Mouse (Mus musculus) liver (tissue): ENCODE data around the gene Gm44503.
A peak's percentile ranks its signal among the peaks of the same experiment; 100 is the strongest.

Experiments
- DNase-seq: peaks from one replicate; pipeline ENCODE4 v3.0.0-alpha.2; 2020; ENCODE audit warnings: mixed read lengths

The Gm44503 gene

GRCm38 (mm10) chr9:72958521-72959450 is at the start of gene Gm44503, which contains the start of gene Dyx1c1:
Gene Gm44503, plus strand, starts transcription at chr9:72958852.
Gene Dyx1c1, plus strand, starts transcription at chr9:72958785.
- DNase-seq = peak; percentile 64

DNA sequence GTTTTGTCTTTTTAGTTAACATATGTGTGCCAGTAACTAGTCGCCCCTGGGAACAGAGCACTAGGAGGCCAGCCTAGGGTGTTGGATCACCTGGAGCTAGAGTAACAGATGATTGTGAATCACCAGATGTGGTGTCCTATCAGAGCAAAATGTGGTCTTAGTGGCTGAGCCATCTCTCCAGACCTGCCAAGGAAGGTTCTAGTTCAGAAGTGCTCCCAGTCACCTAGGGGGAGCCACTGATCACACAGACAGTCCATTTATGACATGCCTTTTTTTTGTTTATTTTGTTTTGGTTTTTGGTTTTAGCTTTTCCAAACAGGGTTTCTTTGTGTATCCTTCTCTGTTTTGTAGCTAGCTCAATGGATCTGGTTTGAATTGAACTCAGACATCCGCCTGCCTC is 47.3 kb upstream of the Gm44503 start:
- no peak for DNase-seq

- DNase-seq = no peak
Measured at GRCm38 (mm10) chr9:72913551-72913950, 45.1 kb upstream of the Gm44503 start.

GRCm38 (mm10) chr9:72915728-72916127 is 42.9 kb upstream of the Gm44503 start:
- no peak for DNase-seq

DNA sequence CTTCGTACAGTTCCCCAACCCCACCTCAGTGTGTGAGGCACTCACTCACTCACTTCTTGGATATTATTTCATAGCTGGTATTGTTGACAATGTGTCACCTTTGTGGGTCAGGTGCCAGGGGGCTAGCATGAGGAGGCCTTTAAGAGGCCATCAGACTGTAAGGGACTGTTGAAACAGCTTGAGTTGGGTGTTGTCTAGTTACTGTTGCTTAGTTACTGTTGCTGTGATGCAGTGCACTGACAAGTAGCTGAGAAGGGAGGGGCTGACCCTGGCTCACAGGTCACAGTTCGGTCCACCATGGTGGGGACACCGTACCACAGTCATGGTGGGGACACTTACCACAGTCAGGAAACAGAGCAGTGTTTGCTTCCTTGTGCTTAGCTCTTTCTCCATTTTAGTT is 35.6 kb upstream of the Gm44503 start:
- no peak for DNase-seq

DNA sequence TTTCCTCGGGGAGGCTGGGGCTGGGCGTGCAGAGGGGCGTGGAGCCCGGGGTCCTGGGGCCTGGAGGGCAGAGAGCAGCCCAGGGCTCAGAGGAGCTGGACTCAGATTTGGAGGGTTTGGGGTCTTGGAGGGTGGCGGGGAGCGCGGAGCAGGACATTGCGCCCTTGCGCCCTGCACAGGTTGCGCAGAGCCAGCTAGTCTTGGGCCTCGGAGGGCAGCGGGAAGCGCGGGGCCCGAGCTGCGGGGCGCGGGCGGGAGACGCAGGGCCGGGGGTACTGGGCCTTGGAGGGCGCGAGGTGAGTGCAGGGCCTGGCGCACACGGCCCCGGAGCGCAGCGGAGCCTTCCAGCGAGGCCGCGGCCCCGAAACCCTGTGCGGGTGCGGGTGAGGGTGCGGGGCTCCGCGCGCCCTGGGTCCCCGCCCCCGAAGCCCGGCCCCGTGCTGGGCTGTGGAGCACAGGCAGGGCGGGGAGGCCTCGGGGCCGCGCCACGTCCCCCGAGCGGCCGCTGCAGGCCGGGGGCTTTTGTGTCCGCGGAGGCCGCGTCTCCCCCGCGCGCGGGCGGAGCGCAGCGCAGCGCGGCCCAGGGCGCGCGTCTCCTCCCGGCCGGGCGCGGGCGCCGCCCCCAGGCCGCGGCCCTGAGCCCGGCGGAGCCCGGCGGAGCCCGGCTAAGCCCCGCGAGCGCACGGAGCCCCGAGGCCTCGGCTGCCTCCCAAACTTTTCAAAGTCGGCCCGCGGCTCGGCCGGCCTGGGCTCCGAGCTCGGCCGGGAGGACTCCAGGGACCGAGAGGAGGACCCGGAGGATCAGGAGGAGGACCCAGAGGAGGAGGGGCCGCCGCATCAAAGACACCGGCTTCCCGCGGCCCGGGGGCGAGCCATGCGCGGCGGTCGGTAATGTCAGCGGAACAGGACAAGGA is 33.4 kb upstream of the Gm44503 start, which contains the start of gene Pygo1:
Pygo1 (plus strand) TSS at position 625 of the 914 bp plus-strand sequence.
- DNase-seq = peak; percentile 27

DNA sequence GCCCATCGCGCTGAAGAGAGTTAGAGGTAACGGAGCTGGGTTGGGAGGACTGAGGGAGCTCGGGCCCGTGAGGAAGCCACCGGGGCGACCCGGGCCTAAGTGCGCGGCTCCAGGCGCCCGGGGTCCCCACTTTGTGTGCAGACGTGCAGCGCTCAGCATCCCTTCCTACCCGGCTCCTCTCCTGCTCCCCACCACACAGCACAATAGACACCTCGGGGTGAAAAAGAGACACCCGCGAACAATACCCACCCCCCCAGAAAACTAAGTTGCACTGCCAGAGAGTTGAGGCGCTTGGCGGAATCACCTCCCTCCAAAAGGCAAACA is 32.8 kb upstream of the Gm44503 start:
- no peak for DNase-seq

DNA sequence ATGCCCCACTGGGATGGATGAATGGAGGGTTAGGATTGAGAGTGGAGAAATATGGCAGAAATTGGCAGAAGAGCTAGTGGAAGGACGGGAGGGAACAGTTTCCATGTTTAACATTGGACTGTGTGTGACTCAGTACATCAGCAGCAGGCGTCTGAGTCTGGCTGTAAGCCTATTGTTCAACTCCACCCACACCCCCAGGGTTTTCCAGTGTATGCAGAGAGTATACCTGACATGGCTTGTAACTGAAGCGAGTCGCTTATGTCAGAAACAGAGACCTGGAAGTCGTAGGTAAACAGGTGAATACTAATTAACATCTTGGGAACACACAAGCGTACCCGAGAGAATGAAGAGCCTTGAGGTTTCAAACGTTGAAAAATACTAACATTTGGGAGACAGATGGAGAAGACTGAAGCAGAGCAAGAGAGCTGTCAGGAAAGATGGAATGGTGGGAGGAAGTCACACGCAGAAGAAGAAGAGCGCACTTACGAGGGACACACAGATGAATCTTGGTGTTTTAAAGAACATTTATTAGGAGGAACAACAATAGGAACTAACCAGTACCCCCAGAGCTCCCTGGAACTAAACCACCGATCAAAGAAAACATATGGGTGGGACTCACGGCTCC is 27.4 kb upstream of the Gm44503 start:
- DNase-seq = no peak

DNA sequence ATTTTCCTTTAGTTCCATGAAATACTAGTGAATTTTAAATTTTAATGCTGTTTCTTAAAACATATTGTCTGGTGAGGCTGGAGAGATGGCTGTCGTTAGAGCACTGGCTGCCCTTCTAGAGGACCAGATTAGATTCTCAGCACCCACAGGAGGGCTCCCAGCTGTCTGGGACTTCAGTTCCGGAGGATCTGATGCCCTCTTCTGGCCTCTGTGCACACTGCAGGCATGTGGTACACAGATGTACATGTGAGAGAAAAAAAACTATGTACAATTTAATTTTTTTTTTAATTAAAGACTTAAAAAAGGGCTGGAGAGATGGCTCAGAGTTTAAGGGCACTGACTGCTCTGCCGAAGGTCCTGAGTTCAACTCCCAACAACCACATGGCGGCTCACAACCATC is 23.3 kb upstream of the Gm44503 start:
- no peak for DNase-seq

DNA sequence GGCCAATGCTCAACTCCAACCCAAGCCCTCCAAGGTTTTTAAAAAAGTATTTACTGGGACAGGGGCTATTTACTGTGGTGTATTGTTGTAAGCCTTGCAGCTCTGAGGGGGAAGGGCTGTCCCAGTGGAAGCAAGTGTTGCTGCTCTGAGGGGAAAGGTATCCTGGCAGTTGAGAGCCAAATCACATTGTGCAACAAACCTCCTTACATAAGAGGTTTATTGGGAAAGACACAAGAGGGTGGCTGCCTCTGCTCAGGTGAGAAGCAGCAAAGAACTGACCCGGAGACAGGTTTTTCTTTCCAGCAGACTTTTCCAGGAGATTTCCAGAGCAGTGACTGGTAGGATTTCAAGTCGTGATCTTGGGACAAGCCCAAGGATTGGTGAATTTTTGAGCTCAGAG is 22.4 kb upstream of the Gm44503 start:
- no peak for DNase-seq

DNA sequence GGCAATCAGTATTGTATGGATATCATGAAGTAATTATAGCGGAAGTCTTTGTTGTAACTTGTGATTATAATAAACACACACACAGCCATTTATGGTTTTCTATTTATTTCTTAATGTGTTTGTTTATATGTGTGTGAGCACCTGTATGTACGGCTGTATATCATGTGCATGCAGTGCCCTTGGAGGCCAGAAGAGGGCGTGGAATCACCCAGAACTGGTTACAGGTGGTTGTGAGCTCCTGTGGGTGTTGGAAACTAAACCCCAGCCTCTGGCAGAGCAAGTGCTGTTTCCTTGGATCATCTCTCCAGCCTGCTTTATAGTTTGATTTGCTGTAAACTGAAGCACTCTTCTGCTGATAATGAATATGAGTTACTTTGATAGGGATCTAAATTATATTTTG is 15.2 kb upstream of the Gm44503 start:
- DNase-seq = no peak

DNA sequence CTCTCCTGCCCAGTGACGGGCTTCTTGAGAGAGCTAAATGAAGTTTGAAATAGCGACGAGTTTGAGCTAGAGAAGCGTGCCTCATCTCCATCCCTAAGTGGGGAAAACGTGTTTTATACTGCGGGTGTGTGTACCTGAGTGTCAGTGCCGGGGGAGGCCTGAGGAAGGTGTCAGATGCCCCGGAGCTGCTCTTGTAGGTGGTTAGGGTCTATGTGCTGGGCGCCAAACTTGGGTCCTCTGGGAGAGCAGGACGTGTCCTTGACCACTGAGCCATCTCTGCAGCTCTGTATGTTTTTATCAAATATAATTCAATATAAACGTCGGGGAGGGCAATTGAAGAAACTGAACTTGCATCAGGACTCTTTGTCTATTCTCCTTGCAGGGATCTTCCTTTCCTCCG is 14.4 kb upstream of the Gm44503 start:
- no peak for DNase-seq

DNA sequence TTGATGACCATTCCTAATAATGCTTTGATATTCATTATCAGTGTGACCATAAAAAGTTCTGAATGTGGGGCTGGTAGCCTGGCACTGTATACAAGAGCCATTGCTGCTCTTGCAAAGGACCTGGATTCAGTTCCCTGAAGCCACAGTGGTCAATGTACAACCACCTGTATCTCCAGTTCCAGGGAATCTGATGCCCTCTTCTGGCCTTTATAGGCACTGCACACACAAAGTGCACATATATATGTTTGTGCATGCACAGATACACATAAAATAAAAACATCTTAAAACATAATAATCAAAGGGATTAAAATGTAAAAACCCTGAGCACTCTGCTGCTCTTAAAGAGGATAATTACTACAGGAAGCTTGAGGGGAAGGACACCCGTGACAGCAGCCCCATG is 11.6 kb upstream of the Gm44503 start:
- no peak for DNase-seq

DNA sequence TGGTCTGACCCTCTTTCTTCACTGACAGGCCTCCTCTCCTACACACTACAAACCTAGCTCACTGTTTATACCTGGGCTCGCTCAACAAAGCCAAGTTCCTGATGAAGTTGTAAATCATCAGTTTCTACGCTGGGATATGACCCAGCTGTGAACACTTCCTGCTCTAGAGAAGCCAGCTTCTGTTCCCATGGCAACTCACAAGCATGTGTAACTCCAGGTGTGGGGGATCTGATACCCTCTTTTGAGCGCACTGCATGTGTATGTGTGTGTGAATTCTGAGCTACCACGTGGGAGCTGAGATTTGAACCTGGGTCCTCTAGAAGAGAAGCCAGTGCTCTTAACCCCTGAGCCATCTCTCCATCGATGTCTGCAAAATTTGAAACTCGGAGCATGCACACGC is 9.1 kb upstream of the Gm44503 start:
- DNase-seq = no peak

- DNase-seq = peak; percentile 31
Measured at GRCm38 (mm10) chr9:72954746-72955145, 3.9 kb upstream of the Gm44503 start.

- peak; percentile 44 for DNase-seq
Measured at GRCm38 (mm10) chr9:72955546-72955945, 3.1 kb upstream of the Gm44503 start.

DNA sequence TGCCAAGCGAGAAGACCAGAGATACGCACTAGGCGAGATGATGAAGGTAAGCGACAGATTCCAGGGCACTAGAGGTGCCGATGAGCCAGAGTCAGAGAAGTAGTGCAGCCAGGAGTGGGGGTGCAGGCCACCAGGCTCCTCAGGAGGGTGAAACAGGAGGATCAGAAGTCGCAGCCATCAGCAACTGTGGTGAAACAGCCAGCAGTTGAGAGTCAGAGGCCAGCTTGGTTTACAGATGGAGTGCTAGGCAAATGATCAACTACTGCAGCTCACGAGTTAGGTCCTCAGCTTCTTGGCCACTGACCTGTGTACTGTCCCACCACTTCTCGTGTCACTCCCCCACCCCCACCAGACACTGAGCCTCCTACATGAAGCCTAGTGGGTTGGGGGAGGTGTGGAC is 2.7 kb downstream of the Gm44503 start:
- DNase-seq = no peak

DNA sequence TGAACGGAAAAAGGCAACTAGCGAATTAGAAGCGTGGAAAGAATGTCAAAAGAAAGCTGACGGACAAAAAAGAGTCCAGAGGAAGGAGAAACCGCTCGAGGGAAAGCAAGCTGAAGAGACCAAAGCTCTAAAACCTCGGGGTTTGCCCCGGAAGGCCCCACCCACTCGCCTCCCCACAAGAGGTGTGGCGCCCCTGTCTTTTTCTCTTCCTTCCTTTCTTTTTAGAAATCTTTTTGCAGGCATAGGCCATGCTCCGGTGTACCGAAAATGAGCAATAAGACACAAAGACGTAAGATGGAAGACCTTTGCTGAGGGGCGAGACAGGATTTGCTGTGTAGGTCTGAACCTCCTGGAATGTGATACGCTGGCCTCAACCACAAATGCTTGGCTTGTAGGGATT is 3.3 kb downstream of the Gm44503 start:
- DNase-seq = no peak

DNA sequence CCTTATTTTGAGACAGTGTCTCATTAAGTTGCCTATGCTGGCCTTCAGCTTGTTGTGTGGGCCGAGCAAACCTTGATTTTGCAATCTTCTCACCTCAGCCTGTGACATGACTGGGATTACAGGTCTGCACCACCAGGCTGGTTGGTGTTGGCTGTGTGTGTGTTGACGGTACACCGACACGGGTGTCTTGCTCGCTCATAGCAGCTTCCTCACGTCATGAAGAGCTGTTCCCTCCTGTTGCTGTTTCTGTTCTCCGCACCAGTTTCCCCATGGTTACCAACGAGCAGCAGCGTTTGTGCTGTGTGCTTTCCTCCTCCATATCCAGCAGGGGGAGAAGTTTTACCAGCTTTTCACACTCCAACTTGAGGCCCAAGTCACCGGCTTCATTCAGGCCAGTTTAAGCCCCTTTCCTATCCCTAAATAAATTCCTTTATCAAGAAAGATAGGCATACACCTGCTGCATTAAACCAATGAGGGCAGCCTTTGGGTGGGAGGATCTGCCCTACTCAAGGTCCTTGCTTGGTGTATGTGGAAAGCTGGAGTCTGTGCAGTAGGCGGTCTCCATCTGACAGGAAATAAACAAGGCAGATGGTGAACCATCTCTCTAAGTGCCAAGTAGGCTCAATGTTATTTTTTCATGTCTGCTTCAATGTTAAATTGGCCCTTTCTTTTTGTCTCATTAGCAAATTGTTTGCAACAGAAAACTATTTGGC is 9.9 kb downstream of the Gm44503 start:
- peak; percentile 22 for DNase-seq

DNA sequence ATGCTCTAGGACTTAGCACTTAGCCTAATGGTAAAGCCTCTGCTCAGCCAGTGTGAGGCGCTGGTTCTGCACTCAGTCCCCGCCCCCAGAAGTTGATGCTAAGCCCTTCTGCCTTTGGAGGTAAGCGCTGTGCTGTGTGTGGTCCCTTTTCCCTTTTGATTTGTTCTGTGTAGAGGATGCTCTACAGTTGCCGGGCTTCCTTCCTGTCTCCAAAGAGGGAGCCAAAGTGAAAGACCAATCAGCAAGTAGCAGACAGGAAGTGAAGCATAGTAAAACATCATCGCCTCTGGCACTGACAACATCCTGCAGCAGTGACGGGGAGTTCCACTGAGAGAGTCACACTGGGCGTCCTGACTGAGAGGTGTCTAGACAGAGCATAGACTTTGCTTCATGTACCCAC is 11.2 kb downstream of the Gm44503 start:
- DNase-seq = no peak

DNA sequence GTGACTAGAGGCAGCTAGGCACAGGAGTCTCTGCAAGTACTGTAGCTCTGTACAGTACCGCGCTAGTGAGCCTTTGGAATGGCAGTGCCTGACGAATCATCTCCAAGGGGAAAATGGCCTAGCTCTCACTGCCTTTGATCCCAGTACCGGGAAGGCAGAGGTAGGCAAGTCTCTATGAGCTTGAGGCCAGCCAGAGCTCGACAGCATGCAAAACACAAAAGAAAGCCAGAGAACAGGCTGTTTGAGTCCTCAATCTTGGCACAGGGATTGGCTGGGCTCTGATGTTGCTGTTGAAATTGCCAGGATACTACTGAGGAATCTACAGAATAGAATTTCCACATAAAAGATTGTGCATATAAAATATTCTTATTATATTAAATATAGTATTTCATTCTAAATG is 13.8 kb downstream of the Gm44503 start:
- no peak for DNase-seq

DNA sequence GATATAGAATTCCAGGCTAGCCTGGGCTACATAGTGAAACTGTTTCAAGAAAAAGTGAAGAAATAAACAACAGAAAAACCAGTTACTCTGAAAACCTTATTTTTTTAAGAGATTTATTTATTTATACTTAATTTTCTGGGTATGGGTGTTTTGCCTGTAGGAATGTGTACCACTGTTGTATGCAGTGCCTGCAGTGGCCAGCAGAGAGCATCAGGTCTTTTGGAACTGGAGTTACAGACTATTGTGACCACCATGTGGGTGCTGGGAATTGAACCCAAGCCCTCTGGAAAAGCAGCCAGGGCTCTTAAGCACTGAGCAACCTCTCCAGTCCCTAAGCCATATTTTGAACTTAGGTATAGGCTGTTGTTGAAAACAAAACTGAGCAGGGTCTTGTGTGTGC is 14.3 kb downstream of the Gm44503 start:
- no peak for DNase-seq

- DNase-seq = no peak
Measured at GRCm38 (mm10) chr9:72974734-72975133, 16.1 kb downstream of the Gm44503 start.
